Mouse (Mus musculus) mouse embryonic stem cell (cell line): ENCODE measurements at regions not wholly inside any gene's neighbourhood (a gene's known extent, or its start where the extent isn't known, plus 50 kb on each side); places are given as distances from the start of the nearest gene placed in this dataset.

Source experiments
- in situ Hi-C, 2 experiments: fragments of 300-500 bp; cut with MboI; formaldehyde crosslinking; loops; 1 replicate in 1 of 2; 3 replicates in 1 of 2; pipeline ENCODE4 v1.14.3; 2019 to 2020; ENCODE audit warnings: low sequenced_read_pairs in 2 of 2, low pct_unique_long_range_greater_than_20kb in 1 of 2, mixed read lengths in 1 of 2; ENCODE audit not compliant: unreplicated experiment in 1 of 2

GRCm38 (mm10) chr1:90380034-90380705 lies 176.4 kb downstream of the Ackr3 start:
- in situ Hi-C loops: no loop called here

- in situ Hi-C loops: no loop called here
Observed at GRCm38 (mm10) chr1:90382941-90383470, 179.2 kb downstream of the Ackr3 start.

- in situ Hi-C loops: no loop called here
Observed at GRCm38 (mm10) chr1:90385024-90385423, 181.2 kb downstream of the Ackr3 start.

GRCm38 (mm10) chr1:90386792-90387191 lies 183.0 kb downstream of the Ackr3 start:
- in situ Hi-C loops: no loop called here

- in situ Hi-C loops: no loop called here
Observed at GRCm38 (mm10) chr1:90390422-90390821, 186.6 kb downstream of the Ackr3 start.

- in situ Hi-C loops: no loop called here
Observed at GRCm38 (mm10) chr1:90393861-90394260, 190.1 kb downstream of the Ackr3 start.

GRCm38 (mm10) chr1:90395331-90396016 lies 191.7 kb downstream of the Ackr3 start:
- in situ Hi-C loops: no loop called here

- in situ Hi-C loops: no loop called here
Observed at GRCm38 (mm10) chr1:90396660-90397059, 192.9 kb downstream of the Ackr3 start.

GRCm38 (mm10) chr1:90397355-90397754 lies 193.6 kb downstream of the Ackr3 start:
- in situ Hi-C loops: no loop called here

- in situ Hi-C loops: no loop called here
Observed at GRCm38 (mm10) chr1:90398396-90398975, 194.7 kb downstream of the Ackr3 start.

GRCm38 (mm10) chr1:90403057-90403456 lies 199.3 kb downstream of the Ackr3 start:
- in situ Hi-C loops: no loop called here

- in situ Hi-C loops: no loop called here
Observed at GRCm38 (mm10) chr1:90404717-90405487, 197.9 kb upstream of the Cops8 start.

GRCm38 (mm10) chr1:90406663-90407062 lies 196.1 kb upstream of the Cops8 start:
- in situ Hi-C loops: no loop called here

GRCm38 (mm10) chr1:90408504-90409215 lies 194.1 kb upstream of the Cops8 start:
- in situ Hi-C loops: no loop called here

GRCm38 (mm10) chr1:90409236-90409635 lies 193.5 kb upstream of the Cops8 start:
- in situ Hi-C loops: no loop called here

GRCm38 (mm10) chr1:90412511-90413045 lies 190.2 kb upstream of the Cops8 start:
- in situ Hi-C loops: no loop called here

GRCm38 (mm10) chr1:90414751-90415150 lies 188.0 kb upstream of the Cops8 start:
- in situ Hi-C loops: no loop called here
